18 mouse cellular contexts compared by ENCODE assay signal in genomic region chr14:28664121-28664520, GRCm38 (mm10).
A peak's percentile ranks its signal among the peaks of the same experiment; 100 is the strongest.
DNase-seq lines count a peak whose midpoint lies in the region; ATAC-seq and TF ChIP-seq lines count a peak whose summit lies in the region.
"Had no signal": no experiment of that assay in that cellular context is flagged by ENCODE, and none has a peak within 500 bp of the region (broad histone marks: within the 10 kb centered on the region; RNA-seq: fewer than 3 reads in every experiment).

No protein-coding gene starts in this region.

- H3K27ac ChIP-seq in liver, postnatal 0 days (ENCODE audit: low read depth): no peak overlapping the region
- H3K27ac ChIP-seq: hindbrain, embryonic 14.5 days; liver, embryonic 15.5 days; macrophage; stomach, postnatal 0 days had no signal

- TF ChIP-seq CTCF in Patski (IDR thresholded peaks at IDR 0.05): no peak
- TF ChIP-seq CTCF in liver, postnatal 0 days (IDR thresholded peaks at IDR 0.05; ENCODE audit: low read depth): no peak

- ATAC-seq in Patski: peak; percentile 39
- no peak for ATAC-seq in liver, postnatal 0 days
- ATAC-seq: CD4-positive, CD25-positive, alpha-beta regulatory T cell, adult 4 months; intestine, postnatal 0 days had no signal

- no peak overlapping the region for H3K4me2 ChIP-seq in liver, postnatal 0 days (ENCODE audit: low read depth, low read length)
- H3K4me2 ChIP-seq: heart, embryonic 11.5 days; hindbrain, embryonic 14.5 days; liver, embryonic 15.5 days had no signal

- no peak for TF ChIP-seq EP300 in liver, postnatal 0 days (IDR thresholded peaks at IDR 0.05; ENCODE audit: low read depth)

- H3K9me3 ChIP-seq in liver, postnatal 0 days (ENCODE audit: low read length): no peaks in the 10 kb centered on the region
- H3K9me3 ChIP-seq: liver, embryonic 15.5 days had no signal

- H3K9ac ChIP-seq in liver, postnatal 0 days (replicated peaks): no peak overlapping the region
- H3K9ac ChIP-seq: hindbrain, embryonic 14.5 days; liver, embryonic 15.5 days had no signal

- no peaks in the 10 kb centered on the region for H3K4me1 ChIP-seq in liver, postnatal 0 days (ENCODE audit: insufficient read depth)
- H3K4me1 ChIP-seq: liver, embryonic 15.5 days had no signal

- POLR2A ChIA-PET in Patski (lab: Charles Lee): no interaction called here

- peak; percentile 20 for DNase-seq in kidney, adult 18-20 months
- DNase-seq in kidney, adult 9 months: no peak
- no peak for DNase-seq in Patski (ENCODE audit: low read depth, low spot score)
- peak; percentile 23 for DNase-seq in embryo, embryonic 11.5 days (ENCODE audit: low read depth, low spot score)
- peak; percentile 48 for DNase-seq in kidney, postnatal 14 days
- no peak for DNase-seq in liver, postnatal 0 days
- no peak for DNase-seq in lung, postnatal 25 days (ENCODE audit: low spot score)
- DNase-seq: adrenal gland, postnatal 10 days; cerebellum, adult 2 months; gastrocnemius, postnatal 36 days; thymus, postnatal 36 days had no signal

- no peaks in the 10 kb centered on the region for H3K27me3 ChIP-seq in Patski
- H3K27me3 ChIP-seq in liver, postnatal 0 days (ENCODE audit: insufficient read depth, low read length): no peaks in the 10 kb centered on the region
- H3K27me3 ChIP-seq: liver, embryonic 15.5 days had no signal

- in situ Hi-C loops in Patski (cut with MboI; ENCODE audit: low pct_unique_long_range_greater_than_20kb): no loop called here

- 58% methylated on average over 7 of the region's 7 CpGs for WGBS in liver, postnatal 0 days (ENCODE audit: insufficient replicate concordance)

- CTCF ChIA-PET in Patski (lab: Charles Lee): no interaction called here

- no peaks in the 10 kb centered on the region for H3K36me3 ChIP-seq in liver, postnatal 0 days (replicated peaks; ENCODE audit: insufficient read depth, low read length)
- H3K36me3 ChIP-seq: liver, embryonic 15.5 days had no signal

- H3K4me3 ChIP-seq in liver, postnatal 0 days (ENCODE audit: low read depth, low read length): no peak overlapping the region
- H3K4me3 ChIP-seq: liver, embryonic 15.5 days had no signal

Comparison
In these comparisons a context has a peak if more than half of its experiments do, and no peak if none do; other contexts are left out.
1. DNase-seq: peak in kidney, adult 18-20 months (single experiment), embryo, embryonic 11.5 days (single experiment) and kidney, postnatal 14 days (single experiment); none in kidney, adult 9 months (single experiment), Patski (single experiment), liver, postnatal 0 days (single experiment) and lung, postnatal 25 days (single experiment).